Mouse (Mus musculus) frontal cortex, adult (tissue): ENCODE results near the gene Timm17b.
A peak's percentile ranks its signal among the peaks of the same experiment; 100 is the strongest.

ENCODE experiments used
- ATAC-seq: cut with Nextera tagmentation; 2 replicates; pipeline ENCODE4 v1.9.2; 2017; ENCODE audit warnings: mild to moderate bottlenecking, moderate library complexity, mixed read lengths; ENCODE audit not compliant: low TSS enrichment

The Timm17b gene

GRCm38 (mm10) chrX:7919601-7920383 lies 20.6 kb downstream of the Timm17b start, which contains the start of gene Pcsk1n:
TSS of gene Pcsk1n (plus strand) at chrX:7919822.
- ATAC-seq: peak; percentile 79

DNA sequence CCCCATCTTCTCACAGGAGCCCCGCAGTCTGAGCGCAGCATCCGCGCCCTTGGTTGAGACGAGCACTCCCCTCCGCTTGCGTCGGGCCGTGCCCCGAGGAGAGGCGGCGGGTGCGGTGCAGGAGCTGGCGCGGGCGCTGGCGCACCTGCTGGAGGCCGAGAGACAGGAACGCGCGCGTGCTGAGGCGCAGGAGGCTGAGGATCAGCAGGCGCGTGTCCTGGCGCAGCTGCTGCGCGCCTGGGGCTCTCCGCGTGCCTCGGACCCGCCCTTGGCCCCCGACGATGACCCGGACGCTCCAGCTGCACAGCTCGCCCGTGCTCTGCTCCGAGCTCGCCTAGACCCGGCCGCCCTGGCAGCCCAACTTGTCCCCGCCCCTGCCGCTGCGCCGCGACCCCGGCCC lies 22.9 kb downstream of the Timm17b start:
- 0 out of 2 replicates have a peak, but pooled peaks have one; percentile 11 for ATAC-seq

DNA sequence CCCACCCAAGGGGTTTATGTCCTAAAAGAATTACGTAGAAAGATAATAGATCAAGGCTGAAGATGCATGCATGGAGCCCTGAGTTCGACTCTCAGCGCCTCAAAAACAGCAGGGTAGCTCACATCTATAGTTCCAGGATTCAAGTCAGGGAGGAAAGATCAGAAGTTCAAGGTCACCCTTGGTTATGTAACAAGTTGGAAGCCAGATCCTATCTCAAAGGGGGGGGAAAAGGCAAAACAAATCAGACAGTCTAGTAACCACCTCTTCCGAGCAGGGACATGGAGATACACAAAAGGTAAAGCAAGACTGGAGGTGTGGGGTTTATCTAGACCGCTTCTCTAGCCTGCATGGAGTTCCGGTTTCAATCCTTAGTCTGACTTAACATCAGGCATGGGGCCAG lies 27.1 kb downstream of the Timm17b start:
- no peak for ATAC-seq

GRCm38 (mm10) chrX:7927116-7927515 lies 28.0 kb downstream of the Timm17b start:
- ATAC-seq: no peak

- no peak for ATAC-seq
These were observed 29.2 kb downstream of the Timm17b start, which contains the start of gene Eras for GRCm38 (mm10) chrX:7928270-7928790. TSS of gene Eras (minus strand) at chrX:7928607.

DNA sequence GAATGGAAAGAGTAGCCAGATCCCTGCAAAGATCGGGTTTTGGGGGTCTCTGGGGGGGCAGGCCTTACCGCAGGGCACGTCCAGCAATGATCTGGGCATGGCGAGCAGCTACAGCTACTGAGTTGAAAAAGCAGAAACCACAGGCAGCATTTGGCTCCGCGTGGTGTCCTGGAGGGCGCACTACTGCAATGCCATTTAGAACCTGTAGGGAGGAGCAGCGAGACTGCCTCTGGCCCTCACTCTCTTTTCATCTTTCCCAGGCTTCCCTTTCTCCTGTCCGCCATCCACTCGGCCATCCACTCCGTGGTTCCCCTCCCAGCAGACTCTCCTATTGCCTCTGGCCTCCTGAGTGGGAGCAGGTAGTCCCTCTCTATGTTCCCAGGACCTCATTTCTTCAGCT lies 37.7 kb downstream of the Timm17b start:
- no peak for ATAC-seq

DNA sequence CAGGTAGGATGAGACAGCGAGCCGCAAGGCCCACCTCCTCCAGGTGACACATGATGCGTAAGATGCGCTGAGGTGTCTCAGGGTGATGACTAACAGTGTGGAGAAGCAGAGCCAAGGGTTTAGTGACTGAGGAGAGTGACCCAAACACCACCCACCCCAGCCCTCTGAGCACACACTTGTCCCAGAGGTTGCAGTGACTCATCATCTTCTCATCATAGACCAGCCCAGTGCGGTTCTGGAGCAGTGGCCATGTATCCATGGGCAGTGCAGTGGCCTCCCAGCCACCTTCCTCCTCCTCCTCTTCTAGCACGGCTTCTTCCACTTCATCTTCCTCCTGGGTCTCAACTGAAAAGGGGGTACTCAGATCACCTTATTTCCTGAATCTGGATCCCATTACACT lies 38.5 kb downstream of the Timm17b start:
- ATAC-seq: no peak

- no peak for ATAC-seq
These were observed 46.5 kb downstream of the Timm17b start for GRCm38 (mm10) chrX:7945618-7946017.

DNA sequence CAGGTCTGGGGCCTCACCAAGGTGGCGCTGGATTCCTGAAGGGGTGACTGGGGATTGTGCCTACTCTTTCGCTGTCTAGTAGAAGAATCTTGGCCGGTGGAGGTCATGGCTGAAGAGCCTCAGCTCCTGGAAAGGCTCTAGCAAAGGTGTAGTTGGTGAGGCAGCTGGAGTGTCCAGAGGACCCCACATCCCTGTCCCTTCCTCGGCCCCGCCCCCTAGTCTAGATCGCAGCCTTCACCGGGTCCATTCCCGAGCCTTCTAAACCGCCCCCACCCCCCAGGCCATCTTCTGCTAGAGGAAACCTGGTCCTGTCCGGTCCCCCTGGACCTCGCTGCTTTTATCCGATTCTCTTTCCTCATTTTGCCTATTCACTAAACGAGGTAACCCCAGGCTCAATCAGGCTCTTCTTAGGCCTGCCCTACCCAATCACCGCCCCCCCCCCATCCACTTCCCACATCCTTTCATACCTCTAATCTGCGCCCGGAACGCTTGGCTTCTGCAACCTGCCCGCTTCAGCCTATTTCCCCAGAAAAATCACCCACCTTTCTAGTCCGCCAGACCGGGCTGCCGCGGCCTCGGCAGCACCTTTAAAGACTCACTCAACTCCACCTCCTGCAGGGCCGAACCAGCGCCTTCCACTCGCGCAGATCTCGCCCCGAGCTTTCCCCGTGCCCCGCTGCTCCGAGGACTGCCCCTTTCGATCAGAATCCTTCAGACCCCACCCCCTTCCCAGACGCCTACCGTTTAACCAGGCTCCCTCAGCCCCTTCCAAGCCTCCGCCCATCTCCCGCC lies 48.1 kb downstream of the Timm17b start, which contains the start of gene Hdac6:
Gene Hdac6 (minus strand): TSS at position 782 of the 792 bp plus-strand sequence.
- ATAC-seq: no peak

GRCm38 (mm10) chrX:7947900-7948492 lies 48.8 kb downstream of the Timm17b start:
- peak; percentile 99 for ATAC-seq

DNA sequence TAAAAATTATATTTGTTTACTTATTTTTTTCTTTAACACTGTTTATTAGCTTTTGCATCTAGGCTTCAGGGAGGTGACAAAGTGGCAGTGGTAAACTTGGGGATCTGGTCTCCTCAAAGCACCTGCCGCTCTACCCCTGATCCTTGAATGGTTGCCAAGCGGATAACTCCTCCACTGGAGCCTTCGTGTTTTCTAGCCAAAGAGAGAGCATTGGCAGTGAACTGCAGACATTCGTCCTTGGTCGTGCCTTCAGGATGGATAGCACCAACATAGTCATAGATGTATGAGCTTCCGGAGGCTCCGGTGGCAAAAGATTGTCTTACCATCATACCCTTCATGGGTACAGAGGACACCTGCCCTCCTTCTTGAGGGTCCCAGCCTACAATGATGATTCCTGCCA lies 50.9 kb downstream of the Timm17b start:
- ATAC-seq: no peak
